Mouse (Mus musculus) lung, postnatal 0 days (tissue): ENCODE data around the gene 1700007K13Rik. TPM values are rescaled to one million over a fixed set of nuclear protein-coding genes. Genes with fewer than 3 reads are reported as not detected.

Source experiments
- ATAC-seq: fragments of 200-750 bp; cut with Nextera tagmentation; 2 replicates; pipeline ENCODE4 v1.8.0; 2017; ENCODE audit warnings: moderate library complexity
- DNase-seq: peaks from one replicate; pipeline ENCODE4 v3.0.0-alpha.2; 2016; ENCODE audit warnings: low spot score
- H3K27ac ChIP-seq: fragments of 300-500 bp; sonication (generic); 2 replicates; pipeline ENCODE4 v1.5.1; 2014; ENCODE audit warnings: antibody characterized with exemption, mild to moderate bottlenecking, low read length, mixed read lengths
- H3K27me3 ChIP-seq: fragments of 300-500 bp; sonication (generic); replicated peaks from 2 replicates; pipeline ENCODE4 v1.6.1; 2014; ENCODE audit warnings: low read length, mixed read lengths; ENCODE audit not compliant: insufficient read depth
- H3K36me3 ChIP-seq: fragments of 300-500 bp; sonication (generic); 2 replicates; pipeline ENCODE4 v1.6.1; 2014; ENCODE audit warnings: low read length, mixed read lengths; ENCODE audit not compliant: insufficient read depth
- H3K4me1 ChIP-seq: fragments of 300-500 bp; sonication (generic); 2 replicates; pipeline ENCODE4 v1.6.1; 2014; ENCODE audit warnings: antibody characterized with exemption, low read depth, low read length, mixed read lengths; ENCODE audit not compliant: insufficient read depth
- H3K4me2 ChIP-seq: fragments of 300-500 bp; sonication (generic); replicated peaks from 2 replicates; pipeline ENCODE4 v1.6.1; 2014; ENCODE audit warnings: low read depth, mild to moderate bottlenecking, low read length, moderate library complexity, mixed read lengths
- H3K4me3 ChIP-seq: fragments of 300-500 bp; sonication (generic); 2 replicates; pipeline ENCODE4 v1.5.1; 2014; ENCODE audit warnings: low read depth, low read length
- H3K9ac ChIP-seq: fragments of 300-500 bp; sonication (generic); replicated peaks from 2 replicates; pipeline ENCODE4 v1.6.1; 2014; ENCODE audit warnings: low read depth, mild to moderate bottlenecking
- H3K9me3 ChIP-seq: fragments of 300-500 bp; sonication (generic); 2 replicates; pipeline ENCODE4 v1.6.1; 2016; ENCODE audit warnings: low read length, mixed read lengths
- CTCF ChIP-seq: IDR thresholded peaks from 2 replicates; pipeline ENCODE4 v1.5.1; 2016; ENCODE audit warnings: antibody characterized with exemption, mild to moderate bottlenecking
- EP300 ChIP-seq: IDR thresholded peaks from 2 replicates; pipeline ENCODE4 v1.6.1; 2016; ENCODE audit warnings: antibody characterized with exemption, mild to moderate bottlenecking, control low read depth
- WGBS: fragments of 180-500 bp; shearing (Covaris S2); extraction: QIAGEN DNeasy Blood & Tissue Kit; methylation state at CpG from one replicate; pipeline ENCODE4 v1.1.7; 2014; 5-methylcytosine and 5-hydroxymethylcytosine counted together
- polyA plus RNA-seq: library from polyadenylated mRNA; unstranded; fragments of >200 nt; fragmentation: Nextera tagmentation; extraction: Ambion mirVana; gene quantifications from 2 replicates; pipeline ENCODE4 v1.2.1, GENCODE M21; 2015

Gene 1700007K13Rik
- polyA plus RNA-seq, 1 experiment from 2014 or later: 13.5 TPM

DNA sequence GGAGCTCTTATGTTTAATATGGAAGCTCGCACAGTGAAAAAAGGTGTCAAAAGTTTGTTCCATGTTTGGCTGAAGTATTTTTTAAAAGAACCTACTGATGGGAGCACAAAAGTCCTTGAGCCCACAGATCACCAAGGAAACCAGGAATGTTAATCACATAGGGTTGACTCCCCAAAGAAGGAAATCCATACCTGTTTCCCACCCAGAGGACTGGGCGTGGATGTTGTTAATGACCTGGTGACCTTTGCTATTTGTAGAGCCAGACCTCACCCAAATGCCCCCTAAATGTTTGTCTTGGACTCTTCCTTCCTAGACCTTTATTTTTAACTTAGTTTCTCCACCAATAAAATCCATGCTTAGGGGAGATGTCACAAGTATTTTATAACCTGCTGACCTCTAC lies 4.5 kb upstream of the 1700007K13Rik start:
- H3K4me2 ChIP-seq: no peak overlapping the region
- no peak for ATAC-seq
- WGBS: 86% methylated on average over 2 of the region's 2 CpGs
- H3K4me3 ChIP-seq: no peak overlapping the region
- TF ChIP-seq EP300 (no peak), CTCF (no peak)
- H3K36me3 ChIP-seq: peaks cover 12% of the 10 kb centered on the region; the same call in 1 of the 2 replicates
- 0 out of 2 replicates have a peak, but pooled peaks cover 3% of the 10 kb centered on the region for H3K9me3 ChIP-seq
- no peaks in the 10 kb centered on the region for H3K27me3 ChIP-seq
- no peak overlapping the region for H3K9ac ChIP-seq
- no peak overlapping the region for H3K27ac ChIP-seq
- H3K4me1 ChIP-seq: peaks cover 5% of the 10 kb centered on the region
- DNase-seq: no peak

DNA sequence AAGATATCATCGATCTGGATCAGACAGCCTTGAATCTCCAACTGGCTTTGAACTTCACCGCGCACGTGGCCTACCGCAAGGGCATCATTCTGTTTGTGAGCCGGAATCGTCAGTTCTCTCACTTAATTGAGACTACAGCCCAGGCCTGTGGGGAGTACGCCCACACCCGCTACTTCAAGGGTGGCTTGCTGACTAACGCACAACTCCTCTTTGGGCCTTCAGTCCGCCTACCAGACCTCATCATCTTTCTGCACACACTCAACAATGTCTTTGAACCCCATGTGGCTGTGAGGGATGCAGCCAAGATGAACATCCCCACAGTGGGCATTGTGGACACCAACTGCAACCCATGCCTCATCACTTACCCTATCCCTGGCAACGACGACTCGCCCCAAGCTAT lies 3.3 kb upstream of the 1700007K13Rik start:
- TF ChIP-seq CTCF (no peak), EP300 (no peak)
- WGBS: 95% methylated on average over 14 of the region's 14 CpGs
- Histone ChIP-seq H3K9ac (no peak overlapping the region), H3K27me3 (no peaks in the 10 kb centered on the region), H3K27ac (no peak overlapping the region), H3K4me2 (no peak overlapping the region), H3K4me3 (no peak overlapping the region), H3K36me3 (peaks cover 12% of the 10 kb centered on the region; the same call in 1 of the 2 replicates), H3K9me3 (0 out of 2 replicates have a peak, but pooled peaks cover 3% of the 10 kb centered on the region), H3K4me1 (peaks cover 5% of the 10 kb centered on the region)
- DNase-seq: no peak
- no peak for ATAC-seq

DNA sequence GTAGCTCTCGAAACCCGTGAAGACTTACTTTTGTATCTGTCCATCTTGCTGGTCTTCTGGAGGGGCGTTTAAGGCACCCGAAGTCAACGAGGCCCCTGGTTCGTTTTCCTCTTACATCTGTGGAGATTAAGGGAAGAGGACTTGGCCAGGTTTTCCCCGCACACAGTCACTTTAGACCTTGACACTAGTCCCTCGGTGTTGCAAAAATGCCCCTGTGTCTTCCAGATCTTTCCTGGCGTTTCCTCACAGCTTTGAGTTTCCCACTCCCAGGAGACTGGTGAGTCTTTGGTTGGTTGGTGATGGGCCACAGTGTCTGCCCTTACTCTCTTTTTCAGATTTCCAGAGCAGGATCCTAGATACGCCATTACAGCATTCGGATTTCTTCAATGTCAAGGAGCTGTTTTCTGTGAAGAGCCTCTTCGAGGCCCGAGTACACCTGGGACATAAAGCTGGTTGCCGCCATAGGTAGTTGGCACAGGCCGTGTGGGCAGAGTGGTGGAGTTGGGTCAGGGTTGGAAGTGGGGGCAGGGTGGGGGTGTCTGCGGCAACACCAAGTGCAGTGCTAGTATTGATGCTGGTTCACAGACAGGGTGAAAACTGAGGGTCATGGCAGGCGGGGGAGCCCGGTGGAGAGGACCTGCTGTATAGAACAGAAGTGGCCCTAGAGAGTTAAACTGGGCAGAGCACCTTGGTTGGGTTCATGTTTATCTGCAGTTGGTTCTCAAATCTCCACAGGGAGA lies 2.5 kb upstream of the 1700007K13Rik start:
- peak overlapping the region; percentile 83 for H3K4me3 ChIP-seq
- TF ChIP-seq CTCF: no peak
- TF ChIP-seq EP300: no peak
- peaks cover 5% of the 10 kb centered on the region for H3K4me1 ChIP-seq
- no peak overlapping the region for H3K27ac ChIP-seq
- H3K27me3 ChIP-seq: no peaks in the 10 kb centered on the region
- ATAC-seq (no peak), DNase-seq (no peak)
- peak overlapping the region; percentile 94 for H3K9ac ChIP-seq
- peaks cover 12% of the 10 kb centered on the region; the same call in 1 of the 2 replicates for H3K36me3 ChIP-seq
- WGBS: 53% methylated on average over 18 of the region's 18 CpGs
- H3K4me2 ChIP-seq: peak overlapping the region; percentile 78
- 0 out of 2 replicates have a peak, but pooled peaks cover 3% of the 10 kb centered on the region for H3K9me3 ChIP-seq

DNA sequence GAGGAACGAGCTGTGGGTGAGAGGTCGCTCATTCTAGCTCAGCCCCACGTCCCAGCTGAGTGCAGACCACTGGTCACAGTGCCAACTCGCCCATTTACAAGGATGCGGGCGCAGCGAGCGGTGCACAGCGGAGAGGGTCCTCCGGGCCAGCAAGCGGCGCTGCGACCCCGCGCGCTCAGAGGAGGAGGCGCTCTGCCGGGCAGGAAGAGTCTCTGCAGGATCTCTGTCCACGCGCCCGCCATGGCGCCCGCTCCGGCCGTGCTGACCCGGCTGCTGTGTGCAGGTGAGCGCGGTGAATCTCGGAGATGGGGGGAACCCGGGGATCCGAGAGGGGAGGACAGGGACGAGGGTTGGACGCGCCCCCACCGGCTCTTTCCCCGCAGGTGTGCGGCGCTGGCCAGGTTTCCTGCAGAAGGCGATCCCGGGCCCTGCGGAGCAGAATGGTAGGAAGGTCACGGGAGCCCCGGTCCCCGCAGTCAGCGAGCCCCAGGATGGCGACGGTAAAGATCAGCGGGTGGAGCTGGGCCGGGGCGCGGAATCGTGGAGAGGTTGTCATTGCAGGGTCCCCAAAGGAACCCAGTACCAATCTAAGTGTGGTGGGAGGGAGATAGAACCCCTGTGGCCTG lies 1.8 kb upstream of the 1700007K13Rik start, which contains the start of gene Mrps2:
Gene Mrps2, plus strand, starts transcription at position 207 of the 626 bp plus-strand sequence.
- Histone ChIP-seq H3K36me3 (peaks cover 12% of the 10 kb centered on the region; the same call in 1 of the 2 replicates), H3K27me3 (no peaks in the 10 kb centered on the region), H3K4me3 (peak within 1 kb of the TSS; percentile 83), H3K9ac (peak within 1 kb of the TSS; percentile 94), H3K4me2 (peak within 1 kb of the TSS; percentile 78), H3K27ac (no peak within 1 kb of the TSS), H3K4me1 (peaks cover 5% of the 10 kb centered on the region), H3K9me3 (0 out of 2 replicates have a peak, but pooled peaks cover 1% of the 10 kb centered on the region)
- ATAC-seq: peak; percentile 96
- DNase-seq: peak; percentile 92
- under 1% methylated on average over 47 of the region's 52 CpGs for WGBS
- TF ChIP-seq CTCF (peak; percentile 96), EP300 (no peak)

DNA sequence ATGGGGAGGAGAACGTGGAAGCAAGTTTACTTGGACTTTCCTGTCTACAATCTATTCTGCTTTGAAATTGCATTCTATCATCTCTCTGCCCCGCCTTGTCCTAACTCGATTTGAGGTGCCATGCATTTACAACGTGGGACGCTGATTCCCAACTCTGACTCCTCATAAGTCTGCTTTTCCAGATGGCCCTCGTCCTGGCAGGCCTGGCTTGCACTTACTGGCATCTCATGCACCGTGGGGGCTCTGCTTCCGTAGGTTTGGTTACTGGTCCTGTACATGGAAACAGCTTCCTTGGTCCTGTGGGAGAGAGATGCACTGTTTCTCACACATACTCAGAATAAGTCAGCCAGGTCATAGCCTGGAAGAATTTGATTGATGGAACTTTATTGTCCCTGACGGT lies 1.2 kb downstream of the 1700007K13Rik start:
- no peak overlapping the region for H3K27ac ChIP-seq
- peaks cover 5% of the 10 kb centered on the region for H3K4me1 ChIP-seq
- H3K9ac ChIP-seq: no peak overlapping the region
- ATAC-seq (no peak), DNase-seq (no peak)
- H3K9me3 ChIP-seq: no peaks in the 10 kb centered on the region
- H3K4me2 ChIP-seq: no peak overlapping the region
- H3K36me3 ChIP-seq: peaks cover 9% of the 10 kb centered on the region; the same call in 1 of the 2 replicates
- H3K4me3 ChIP-seq: no peak overlapping the region
- H3K27me3 ChIP-seq: no peaks in the 10 kb centered on the region
- TF ChIP-seq EP300: no peak
- 76% methylated on average over 9 of the region's 9 CpGs for WGBS

DNA sequence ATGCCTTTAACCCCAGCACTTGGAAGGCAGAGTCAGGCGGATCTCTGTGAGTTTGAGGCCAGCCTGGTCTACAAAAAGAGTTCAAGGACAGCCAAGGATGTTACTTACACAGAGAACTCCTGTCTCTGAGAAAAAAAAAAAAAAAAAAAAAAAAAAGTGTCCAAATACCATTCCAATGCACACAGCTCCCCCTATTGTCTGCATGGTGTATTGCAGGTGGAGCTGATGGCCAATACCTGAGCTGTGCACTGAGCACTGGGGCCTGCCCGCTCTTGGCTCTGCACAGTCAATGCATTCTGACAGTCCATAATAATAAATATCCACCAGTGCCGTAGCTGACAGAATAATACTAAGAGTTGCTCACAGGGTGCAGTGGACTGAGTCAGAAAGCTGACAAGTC lies 2.2 kb downstream of the 1700007K13Rik start:
- Histone ChIP-seq H3K36me3 (no peaks in the 10 kb centered on the region), H3K4me3 (no peak overlapping the region), H3K4me1 (peaks cover 5% of the 10 kb centered on the region), H3K9me3 (no peaks in the 10 kb centered on the region), H3K27me3 (no peaks in the 10 kb centered on the region), H3K27ac (no peak overlapping the region), H3K4me2 (no peak overlapping the region), H3K9ac (no peak overlapping the region)
- TF ChIP-seq CTCF (peak; percentile 70), EP300 (no peak)
- ATAC-seq (no peak), DNase-seq (peak; percentile 31)
- WGBS: 44% methylated on average over 3 of the region's 3 CpGs
